Mouse (Mus musculus) c-Kit-negative CD71-positive TER-119-positive erythroid progenitor cells, embryonic 14.5 days (primary cell): Measurements from ENCODE around the gene Gm5155.
"Not testable (repeated sequence)": the region's sequence is repeated elsewhere in the genome, so short reads cannot be mapped to it uniquely, and the experiment has no call there.

Source experiments
- DNase-seq: peaks from one replicate; pipeline ENCODE4 v3.0.0-alpha.2; 2013; ENCODE audit warnings: low read depth, low spot score

The Gm5155 gene

DNA sequence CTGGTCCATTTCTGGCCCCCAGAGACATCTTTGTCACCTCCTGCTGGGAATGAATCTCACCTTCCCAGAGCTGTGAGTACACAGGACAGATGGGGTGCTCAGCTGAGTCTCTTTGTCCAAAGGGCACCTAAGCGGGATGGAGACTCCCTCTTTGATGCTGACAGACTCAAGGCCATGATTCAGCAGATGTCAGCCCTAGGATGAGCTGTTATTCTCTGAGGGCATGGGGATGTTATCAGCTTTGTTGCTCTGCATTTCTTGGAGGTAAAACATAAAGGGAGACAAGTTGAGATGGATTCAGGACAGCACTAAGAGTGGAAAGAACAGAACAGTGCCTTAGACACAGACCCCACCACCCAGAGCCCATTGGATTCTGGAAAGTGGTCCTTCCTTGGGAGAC lies at the start of gene Gm5155:
Gene Gm5155 (plus strand): TSS at position 301 of the 400 bp plus-strand sequence.
- no peak for DNase-seq

DNA sequence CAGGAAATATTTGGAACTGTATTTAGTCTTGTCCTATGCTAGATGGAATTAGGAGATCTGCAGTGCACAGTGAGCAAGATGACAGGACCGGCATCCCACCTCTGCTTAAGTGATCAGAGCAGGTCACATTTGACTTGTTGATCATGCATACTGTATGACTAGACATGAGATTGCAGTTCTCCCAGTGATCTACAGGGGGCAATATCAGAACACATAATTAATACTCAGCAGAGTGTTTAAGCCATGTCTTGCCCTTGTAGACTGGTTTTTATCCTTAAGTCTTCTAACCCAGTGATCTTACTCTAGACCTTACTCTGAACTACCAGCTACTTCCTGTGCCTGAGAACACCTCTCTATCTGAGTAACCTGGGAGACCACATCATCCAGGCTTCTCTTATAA lies 791 bp upstream of the Gm5155 start:
- no peak for DNase-seq

DNA sequence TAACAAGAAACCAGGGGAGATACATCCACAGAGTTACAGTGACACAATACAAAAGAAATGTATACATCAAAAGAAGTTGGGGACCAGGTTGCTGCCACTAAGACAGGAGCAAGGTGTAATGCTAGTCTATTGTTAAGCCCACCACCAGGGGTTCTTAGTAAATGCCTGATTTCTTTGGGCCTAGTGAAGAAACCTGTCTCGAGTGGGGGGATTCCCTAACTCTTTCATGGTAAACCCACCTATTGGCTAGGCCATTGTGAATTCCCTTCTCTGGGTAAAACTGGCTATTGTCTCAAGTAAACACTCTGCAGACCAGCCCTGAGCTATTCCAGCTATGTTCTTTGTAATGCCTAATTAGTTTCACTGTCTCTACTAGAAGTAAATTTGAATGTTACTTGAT lies 23.8 kb downstream of the Gm5155 start:
- DNase-seq, result not testable (repeated sequence)

DNA sequence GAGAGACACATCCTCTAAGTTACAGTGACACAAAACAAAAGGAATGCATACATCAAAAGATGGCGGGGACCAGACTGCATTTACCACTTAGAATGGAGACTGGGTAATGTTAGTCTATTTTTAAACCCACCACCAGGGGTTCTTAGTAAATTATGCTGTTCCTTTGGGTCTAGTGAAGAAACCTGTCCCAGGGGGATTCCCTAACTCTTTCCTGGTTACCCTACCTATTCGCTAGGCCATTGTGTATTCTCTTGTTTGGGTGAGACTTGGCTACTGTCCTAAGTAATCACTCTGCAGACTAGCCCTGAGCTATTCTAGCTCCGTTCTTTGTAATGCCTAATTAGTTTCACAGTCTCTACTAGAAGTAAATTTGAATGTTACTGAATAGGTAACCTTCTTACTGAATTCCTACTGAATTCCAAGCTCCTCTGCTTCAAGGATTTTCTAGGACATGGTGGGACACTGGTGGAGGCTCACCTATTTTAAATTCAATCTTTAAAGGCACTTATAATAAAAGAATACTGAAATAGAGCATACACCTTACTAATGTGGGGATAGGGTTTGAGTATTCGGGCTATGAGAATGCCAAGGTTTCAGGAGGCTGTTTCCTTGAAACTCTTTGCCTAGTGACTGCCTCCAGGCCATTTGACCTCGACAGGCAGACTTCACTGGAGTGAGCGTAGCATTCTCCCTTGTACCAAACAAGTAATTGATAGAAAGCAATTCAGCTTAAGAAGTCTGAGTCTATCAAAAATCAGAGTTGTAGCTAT lies 31.8 kb downstream of the Gm5155 start:
- no peak for DNase-seq
